Mouse (Mus musculus): ENCODE results near the gene Gja5. TPM values are rescaled to one million over a fixed set of nuclear protein-coding genes. Genes with fewer than 3 reads are reported as not detected.
"Not testable (repeated sequence)": the region's sequence is repeated elsewhere in the genome, so short reads cannot be mapped to it uniquely, and the experiment has no call there.

Gene Gja5
- polyA plus RNA-seq, 1 experiment from 2014 or later = 0.13 TPM

DNA sequence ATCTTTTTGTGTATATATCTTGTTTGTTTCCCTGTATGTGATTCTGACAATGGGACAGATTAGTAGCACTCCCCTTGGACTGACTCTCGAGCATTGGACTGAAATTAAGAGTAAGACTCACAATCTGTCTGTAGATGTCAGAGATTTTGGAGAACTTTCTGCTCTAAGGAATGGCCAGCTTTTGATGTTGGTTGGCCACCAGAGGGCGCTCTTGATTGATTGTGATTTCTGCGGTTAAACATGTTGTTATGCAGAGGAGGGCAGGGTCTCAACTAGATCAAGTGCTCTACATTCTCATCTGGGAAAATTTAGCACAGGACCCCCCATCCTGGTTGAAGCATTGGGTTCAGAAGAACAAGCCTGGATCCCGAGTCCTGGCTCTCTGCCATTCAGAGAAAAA, 182.8 kb downstream of the Gja5 start:
- ChIA-PET POLR2A (no interaction called here), CTCF (no interaction called here)
- H3K27me3 ChIP-seq = no peaks in the 10 kb centered on the region
- TF ChIP-seq CTCF (IDR thresholded peaks at IDR 0.05) = peak; percentile 69
- DNase-seq (ENCODE audit: low read depth, low spot score) = no peak
- in situ Hi-C loops (cut with MboI; ENCODE audit: low pct_unique_long_range_greater_than_20kb) = loop anchor here (25.0 kb wide), 1 partner anchor 250 kb away; no protein-coding TSS in a partner anchor
- ATAC-seq = no peak

DNA sequence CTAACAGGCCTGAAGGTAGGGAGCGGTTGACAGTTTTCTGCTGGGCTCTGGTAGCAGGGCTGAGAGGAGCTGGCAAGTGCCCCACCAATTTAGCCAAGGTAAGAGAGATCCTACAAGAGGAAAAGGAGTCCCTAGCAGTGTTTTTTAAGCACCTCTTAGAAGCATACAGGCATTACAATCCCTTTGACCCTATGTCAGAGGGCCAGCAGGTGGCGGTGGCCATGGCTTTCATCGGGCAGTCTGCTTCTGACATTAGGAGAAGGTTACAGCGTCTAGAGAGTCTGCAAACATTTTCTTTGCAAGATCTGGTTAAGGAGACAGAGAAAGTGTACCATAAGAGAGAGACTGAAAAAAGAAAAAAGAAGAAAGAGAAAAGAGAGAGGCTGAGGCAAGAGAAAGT, 183.8 kb downstream of the Gja5 start:
- CTCF ChIA-PET; DNase-seq (ENCODE audit: low read depth, low spot score); POLR2A ChIA-PET; H3K27me3 ChIP-seq; ATAC-seq: not testable (repeated sequence)
- in situ Hi-C loops (cut with MboI; ENCODE audit: low pct_unique_long_range_greater_than_20kb) = loop anchor here (25.0 kb wide), 1 partner anchor 249 kb away; no protein-coding TSS in a partner anchor
- peak; percentile 12 for TF ChIP-seq CTCF (IDR thresholded peaks at IDR 0.05)

DNA sequence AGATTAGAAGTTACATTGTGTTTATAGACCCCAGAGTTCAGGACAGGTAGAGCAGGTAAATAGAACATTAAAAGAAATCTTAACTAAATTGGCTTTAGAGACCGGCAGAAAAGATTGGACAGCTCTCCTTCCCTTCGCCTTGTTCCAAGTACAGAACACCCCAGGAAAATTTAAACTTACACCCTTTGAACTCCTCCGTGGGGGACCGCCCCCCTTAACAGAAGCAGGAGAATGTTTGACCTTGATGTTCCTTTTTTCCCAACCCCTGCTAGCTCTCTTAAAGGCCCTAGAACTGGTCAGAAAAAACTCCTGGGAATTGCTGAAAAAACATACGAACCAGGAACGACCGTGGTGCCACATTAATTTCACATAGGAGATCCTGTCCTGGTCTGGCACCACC, 187.5 kb downstream of the Gja5 start:
- POLR2A ChIA-PET; DNase-seq (ENCODE audit: low read depth, low spot score); H3K27me3 ChIP-seq; ATAC-seq; CTCF ChIA-PET: not testable (repeated sequence)
- in situ Hi-C loops (cut with MboI; ENCODE audit: low pct_unique_long_range_greater_than_20kb) = loop anchor here (25.0 kb wide), 1 partner anchor 245 kb away; no protein-coding TSS in a partner anchor

DNA sequence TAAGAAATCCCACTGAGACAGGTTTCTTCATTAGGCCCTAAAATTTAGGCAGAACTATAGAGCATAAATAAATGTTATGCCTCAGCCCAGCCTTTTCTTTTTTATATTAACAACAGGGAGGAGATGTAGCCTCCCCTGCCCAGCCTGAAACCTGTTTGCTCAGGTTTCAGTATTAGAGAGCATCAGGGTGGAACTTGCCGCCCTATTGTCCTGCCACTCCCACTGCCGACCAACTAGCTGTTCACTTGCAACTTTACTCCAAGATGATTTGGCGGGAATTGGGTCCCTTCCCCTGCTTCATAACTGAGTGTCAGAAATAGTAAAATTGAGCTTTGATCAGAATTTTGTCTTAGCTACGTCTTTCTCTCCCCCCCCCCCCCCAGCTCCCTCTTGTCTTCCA, 192.2 kb downstream of the Gja5 start:
- CTCF ChIA-PET = interaction anchor here (1.0 to 1.1 kb wide), 2 partner anchors 16 to 60 kb away, joined by 3 to 4 read pairs; no protein-coding TSS in a partner anchor
- not testable (repeated sequence) for ATAC-seq; H3K27me3 ChIP-seq; DNase-seq (ENCODE audit: low read depth, low spot score)
- in situ Hi-C loops (cut with MboI; ENCODE audit: low pct_unique_long_range_greater_than_20kb) = loop anchor here (25.0 kb wide), 1 partner anchor 241 kb away; no protein-coding TSS in a partner anchor
- POLR2A ChIA-PET = interaction anchor here (0.7 kb wide), 1 partner anchor 78 kb away, joined by 4 read pairs; no protein-coding TSS in a partner anchor

DNA sequence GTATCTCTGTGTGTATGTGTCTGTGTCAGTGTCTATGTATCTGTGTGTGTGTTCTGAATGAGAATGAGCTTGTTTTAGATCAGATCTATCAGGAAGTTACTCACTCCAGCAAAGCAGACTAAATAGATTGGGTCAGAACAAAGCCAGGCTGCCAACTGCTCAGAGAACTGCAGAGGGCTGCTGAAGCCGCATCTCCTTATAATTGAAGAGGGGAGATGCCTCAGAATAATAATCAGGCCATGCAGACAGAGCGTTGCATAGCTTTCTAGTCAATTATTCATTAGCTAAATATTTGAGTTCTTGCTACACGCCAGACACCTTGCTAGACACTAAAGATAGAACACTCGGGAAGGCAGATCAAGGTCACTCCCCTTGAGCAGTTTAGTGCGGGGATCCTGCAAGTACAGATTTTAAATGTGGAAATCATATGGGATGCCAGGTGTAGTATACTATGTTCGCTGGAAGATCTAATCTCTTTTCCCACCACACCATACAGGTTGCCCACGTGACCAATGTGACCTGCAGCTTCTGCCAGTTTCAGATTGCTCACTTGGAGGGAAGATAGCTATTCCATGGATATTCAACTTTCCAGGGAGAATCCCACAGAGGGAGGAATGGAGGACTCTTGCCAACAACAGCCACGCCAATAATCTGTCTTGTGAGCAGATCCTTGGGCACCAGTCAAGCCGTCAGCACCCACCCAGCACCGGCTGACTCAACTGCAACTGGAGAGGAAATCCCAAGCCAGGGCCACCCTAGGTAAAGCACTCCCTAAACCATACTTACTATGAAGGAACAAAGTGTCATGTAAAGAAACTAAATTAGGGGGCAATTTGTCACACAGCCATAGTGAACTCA, 196.5 kb downstream of the Gja5 start:
- DNase-seq (ENCODE audit: low read depth, low spot score) (peak; percentile 41), ATAC-seq (peak; percentile 81)
- TF ChIP-seq CTCF (IDR thresholded peaks at IDR 0.05) = no peak
- H3K27me3 ChIP-seq = no peaks in the 10 kb centered on the region
- in situ Hi-C loops (cut with MboI; ENCODE audit: low pct_unique_long_range_greater_than_20kb) = loop anchor here (25.0 kb wide), 1 partner anchor 764 kb away; no protein-coding TSS in a partner anchor
- CTCF ChIA-PET = interaction anchor here (1.4 to 1.9 kb wide), 3 partner anchors 10 to 24 kb away, joined by 4 to 6 read pairs (median 4); no protein-coding TSS in a partner anchor
- POLR2A ChIA-PET = no interaction called here

DNA sequence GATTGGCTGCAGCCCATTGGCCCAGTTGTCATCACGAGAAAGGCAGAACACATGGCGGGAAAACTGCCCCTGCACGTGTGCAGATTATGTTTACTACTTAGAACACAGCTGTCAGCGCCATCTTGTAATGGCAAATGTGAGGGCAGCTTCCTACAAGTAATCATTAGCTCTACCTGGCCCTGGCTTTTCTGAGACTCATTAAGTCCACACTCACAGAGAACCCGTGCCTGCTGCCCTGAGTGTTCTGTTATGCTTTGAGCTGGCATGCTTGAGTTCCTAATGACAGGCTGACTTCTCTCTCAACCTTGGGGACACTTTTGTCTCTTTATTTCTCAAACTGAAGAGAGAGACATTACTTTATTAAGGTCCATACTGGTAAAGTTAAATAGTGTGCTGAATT, 199.5 kb downstream of the Gja5 start:
- POLR2A ChIA-PET; DNase-seq (ENCODE audit: low read depth, low spot score); ATAC-seq; H3K27me3 ChIP-seq: not testable (repeated sequence)
- in situ Hi-C loops (cut with MboI; ENCODE audit: low pct_unique_long_range_greater_than_20kb) = loop anchor here (25.0 kb wide), 1 partner anchor 767 kb away; no protein-coding TSS in a partner anchor
- CTCF ChIA-PET = interaction anchor here (1.3 kb wide), 1 partner anchor 8 kb away, joined by 4 read pairs; no protein-coding TSS in a partner anchor

DNA sequence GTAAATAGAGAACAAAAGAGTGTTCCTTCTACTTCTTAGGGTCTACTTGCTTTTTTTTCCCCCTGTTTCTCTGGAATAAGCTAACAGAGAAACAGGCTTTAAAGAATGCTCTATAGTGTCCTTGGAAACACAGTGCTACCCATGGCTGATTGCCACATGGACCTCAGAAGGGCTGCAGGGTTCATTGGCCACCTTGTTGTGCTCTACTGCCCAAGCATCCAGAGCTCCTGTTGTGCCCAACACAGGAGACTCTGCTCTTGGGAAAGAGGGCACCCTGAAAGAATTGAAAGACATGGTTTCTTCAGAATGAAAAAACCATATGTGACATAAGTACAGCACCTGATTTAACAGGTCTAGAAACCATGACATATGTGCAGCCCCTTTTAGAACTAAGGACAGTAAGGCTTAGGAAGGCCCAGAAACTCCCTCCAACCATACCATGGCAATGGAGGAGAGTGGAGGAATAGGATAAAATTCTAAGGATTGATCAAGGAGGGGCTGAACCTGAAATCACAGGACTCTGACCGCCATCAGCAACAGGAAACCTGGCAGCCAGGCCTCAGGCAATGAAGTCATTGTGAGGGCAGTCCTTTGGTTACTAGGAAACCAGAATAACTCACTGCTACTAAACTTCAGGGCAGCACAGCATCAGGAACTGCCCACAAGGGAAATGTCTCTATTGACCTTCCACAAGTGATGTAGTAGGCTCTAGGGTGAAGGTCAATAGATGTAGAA, 200.4 kb downstream of the Gja5 start:
- ATAC-seq = no peak
- CTCF ChIA-PET = interaction anchor here (1.6 kb wide), 1 partner anchor 36 kb away, joined by 3 read pairs; no protein-coding TSS in a partner anchor

DNA sequence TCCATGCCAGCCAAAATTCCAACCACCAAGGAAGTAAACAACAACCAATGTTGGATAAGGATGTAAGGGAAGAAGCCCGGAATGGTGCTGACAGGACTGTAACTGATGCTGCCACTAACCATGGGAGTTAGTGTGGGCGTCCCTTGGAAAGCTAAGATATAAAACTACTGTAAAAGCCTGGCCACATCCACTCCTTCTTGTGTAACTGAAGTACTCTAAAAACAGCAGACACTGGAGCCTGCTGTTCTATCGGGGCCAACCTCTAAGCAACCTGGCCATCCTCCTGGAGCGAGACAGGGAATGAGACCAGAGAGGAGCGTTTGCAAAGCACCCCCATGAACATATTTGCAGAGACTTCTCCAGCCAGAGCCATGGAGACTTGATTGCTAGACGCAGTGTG, 213.0 kb downstream of the Gja5 start:
- CTCF ChIA-PET = no interaction called here
- POLR2A ChIA-PET = no interaction called here
- TF ChIP-seq CTCF (IDR thresholded peaks at IDR 0.05) = no peak
- DNase-seq (ENCODE audit: low read depth, low spot score) (no peak), ATAC-seq (no peak)
- H3K27me3 ChIP-seq = no peaks in the 10 kb centered on the region
- in situ Hi-C loops (cut with MboI; ENCODE audit: low pct_unique_long_range_greater_than_20kb) = loop anchor here (25.0 kb wide), 1 partner anchor 780 kb away; no protein-coding TSS in a partner anchor

More for the DNA sequence above, 200.4 kb downstream of the Gja5 start:
- POLR2A ChIA-PET = no interaction called here
- TF ChIP-seq CTCF (IDR thresholded peaks at IDR 0.05) = no peak
- no peaks in the 10 kb centered on the region for H3K27me3 ChIP-seq
- DNase-seq (ENCODE audit: low read depth, low spot score) = peak; percentile 17
- in situ Hi-C loops (cut with MboI; ENCODE audit: low pct_unique_long_range_greater_than_20kb) = loop anchor here (25.0 kb wide), 1 partner anchor 768 kb away; no protein-coding TSS in a partner anchor

DNA sequence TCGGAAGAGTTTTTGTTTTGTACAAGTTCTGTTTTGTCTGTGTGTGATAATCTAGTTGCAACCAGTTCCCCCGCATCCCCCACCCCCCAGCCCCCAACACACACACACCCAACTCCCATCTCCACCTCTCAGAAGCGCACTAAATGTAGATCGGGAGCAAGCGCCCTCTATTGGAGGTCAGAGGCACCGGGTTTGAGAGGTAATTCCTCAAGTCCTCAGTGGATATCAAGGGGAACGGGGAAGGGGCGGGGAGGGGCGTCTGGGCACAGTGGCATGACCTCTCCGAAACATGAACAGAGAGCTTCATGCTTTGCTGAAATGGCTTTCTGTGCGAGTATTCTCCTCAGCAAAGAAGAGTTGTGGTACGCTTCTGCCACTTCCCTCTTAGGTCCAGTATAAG, 213.8 kb downstream of the Gja5 start:
- no peak for TF ChIP-seq CTCF (IDR thresholded peaks at IDR 0.05)
- DNase-seq (ENCODE audit: low read depth, low spot score) (no peak), ATAC-seq (no peak)
- no peaks in the 10 kb centered on the region for H3K27me3 ChIP-seq
- in situ Hi-C loops (cut with MboI; ENCODE audit: low pct_unique_long_range_greater_than_20kb) = loop anchor here (25.0 kb wide), 1 partner anchor 781 kb away; no protein-coding TSS in a partner anchor
- ChIA-PET POLR2A (interaction anchor here (0.7 kb wide), 1 partner anchor 75 kb away, joined by 5 read pairs; no protein-coding TSS in a partner anchor), CTCF (interaction anchor here (0.6 kb wide), 1 partner anchor 39 kb away, joined by 5 read pairs; no protein-coding TSS in a partner anchor)

DNA sequence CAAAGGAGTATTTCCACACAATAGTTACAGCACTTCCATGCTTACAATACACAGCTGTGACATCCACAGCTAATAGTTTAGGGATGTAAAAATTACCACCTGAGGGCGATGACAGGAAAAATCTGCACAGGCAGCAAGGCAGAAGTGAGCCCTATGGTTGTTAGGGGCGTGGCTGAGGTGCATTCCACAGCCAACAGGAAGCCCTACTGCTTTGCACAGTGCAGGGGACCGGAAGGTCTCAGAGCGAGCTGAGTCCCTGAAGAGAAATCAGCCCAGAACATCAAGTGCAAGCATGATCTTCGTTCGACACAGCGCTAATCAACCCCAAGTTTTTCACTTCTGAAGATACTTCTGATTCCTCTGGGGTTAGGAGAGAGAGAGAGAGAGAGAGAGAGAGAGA, 219.7 kb downstream of the Gja5 start:
- no peaks in the 10 kb centered on the region for H3K27me3 ChIP-seq
- POLR2A ChIA-PET = no interaction called here
- no peak for ATAC-seq
- no peak for DNase-seq (ENCODE audit: low read depth, low spot score)
- in situ Hi-C loops (cut with MboI; ENCODE audit: low pct_unique_long_range_greater_than_20kb) = loop anchor here (25.0 kb wide), 1 partner anchor 787 kb away; no protein-coding TSS in a partner anchor
- CTCF ChIA-PET = interaction anchor here (0.8 to 1.6 kb wide), 5 partner anchors 8 to 52 kb away, joined by 3 to 5 read pairs (median 3); no protein-coding TSS in a partner anchor
- no peak for TF ChIP-seq CTCF (IDR thresholded peaks at IDR 0.05)

Other genes starting within 250 kb of the Gja5 start
- 0.09 TPM for gene Ankrd35, start 234.6 kb upstream of the Gja5 start, polyA plus RNA-seq (2021)
- gene Pias3, start 208.3 kb upstream of the Gja5 start, polyA plus RNA-seq (2021) = 54.0 TPM
- gene Nudt17, start 196.1 kb upstream of the Gja5 start, polyA plus RNA-seq (2021) = 3.9 TPM
- gene Polr3c, start 177.1 kb upstream of the Gja5 start, polyA plus RNA-seq (2021) = 62.5 TPM
- 74.8 TPM for gene Rnf115, start 177.0 kb upstream of the Gja5 start, polyA plus RNA-seq (2021)
- gene Pdzk1, start 75.4 kb upstream of the Gja5 start, polyA plus RNA-seq (2021) = 0.24 TPM
- 0.19 TPM for gene Cd160, start 75.3 kb upstream of the Gja5 start, polyA plus RNA-seq (2021)
- 45.2 TPM for gene Gpr89, start 653 bp downstream of the Gja5 start, polyA plus RNA-seq (2021)
- 0.01 TPM for gene Gja8, start 21.3 kb downstream of the Gja5 start, polyA plus RNA-seq (2021)

Data from Patski (cell line).